Mouse (Mus musculus) kidney, postnatal 10 days (tissue): ENCODE results near the gene Cfl2.

Source experiments
- DNase-seq: peaks from one replicate; pipeline ENCODE4 v3.0.0; 2021; ENCODE audit warnings: mixed read lengths

The Cfl2 gene

DNA sequence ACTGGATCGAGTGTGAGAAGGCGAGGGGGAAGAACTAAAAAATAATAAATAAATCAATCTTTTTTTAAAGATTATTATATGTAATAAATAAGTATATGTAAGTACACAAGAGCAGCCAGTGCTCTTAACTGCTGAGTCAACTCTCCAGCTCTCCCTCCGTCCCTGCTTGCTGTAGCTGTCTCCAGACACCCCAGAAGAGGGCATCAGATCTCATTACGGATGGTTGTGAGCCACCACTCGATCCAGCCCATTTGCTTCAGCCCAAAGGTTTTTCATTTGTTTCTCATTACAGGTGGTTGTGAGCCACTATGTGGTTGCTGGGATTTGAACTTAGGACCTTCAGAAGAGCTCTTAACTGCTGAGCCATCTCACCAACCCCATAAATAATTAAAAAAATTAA, 32.8 kb downstream of the Cfl2 start:
- DNase-seq: no peak

GRCm38 (mm10) chr12:54828043-54828442, 34.6 kb downstream of the Cfl2 start:
- no peak for DNase-seq

DNA sequence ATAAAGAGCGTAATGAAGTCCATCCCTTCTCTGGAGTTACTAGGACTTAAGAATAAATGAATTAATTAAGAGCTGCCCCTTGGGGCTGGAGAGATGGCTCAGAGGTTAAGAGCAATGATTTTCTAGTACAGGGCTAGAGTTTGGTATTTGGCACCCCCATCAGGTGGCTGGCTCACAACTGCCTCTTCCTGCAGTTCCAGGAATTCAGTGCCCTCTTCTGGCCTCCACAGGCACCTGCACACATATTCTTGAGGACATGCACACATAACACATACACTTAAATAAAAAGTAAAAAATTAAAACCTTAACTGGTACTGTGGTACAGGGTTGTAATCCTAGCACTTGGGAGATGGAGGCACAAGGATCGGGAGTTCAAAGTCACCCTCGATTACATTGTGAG, 37.5 kb downstream of the Cfl2 start:
- DNase-seq: no peak

DNA sequence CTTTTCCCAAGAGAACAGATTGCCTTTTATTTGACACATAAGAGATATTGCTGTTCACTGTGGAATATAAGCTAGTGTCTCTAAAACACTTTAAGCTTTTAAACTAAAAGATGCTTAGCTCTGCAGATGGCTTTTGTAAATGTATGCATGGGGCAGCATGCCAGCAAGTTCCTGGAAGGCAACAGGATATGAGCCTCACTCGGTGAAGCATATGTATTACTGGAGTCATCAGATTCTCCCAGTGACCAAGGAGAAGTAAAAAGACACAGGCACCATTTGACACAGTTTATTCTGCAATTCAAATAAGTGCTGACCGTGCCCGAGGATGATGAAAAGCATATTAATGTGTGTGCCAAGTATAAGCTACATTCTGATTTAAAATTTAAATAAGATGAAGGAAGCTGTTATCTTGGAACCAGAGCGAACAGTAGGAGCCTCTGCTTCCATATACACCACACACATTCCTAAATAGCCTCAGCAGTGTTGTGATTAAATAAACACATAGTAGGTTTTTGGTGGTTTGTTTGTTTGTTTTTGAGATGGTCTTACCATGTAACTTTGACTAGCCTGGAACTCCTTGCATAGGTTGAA, 39.7 kb downstream of the Cfl2 start:
- DNase-seq: peak; percentile 49

GRCm38 (mm10) chr12:54820684-54821161, 42.0 kb downstream of the Cfl2 start:
- DNase-seq: no peak

DNA sequence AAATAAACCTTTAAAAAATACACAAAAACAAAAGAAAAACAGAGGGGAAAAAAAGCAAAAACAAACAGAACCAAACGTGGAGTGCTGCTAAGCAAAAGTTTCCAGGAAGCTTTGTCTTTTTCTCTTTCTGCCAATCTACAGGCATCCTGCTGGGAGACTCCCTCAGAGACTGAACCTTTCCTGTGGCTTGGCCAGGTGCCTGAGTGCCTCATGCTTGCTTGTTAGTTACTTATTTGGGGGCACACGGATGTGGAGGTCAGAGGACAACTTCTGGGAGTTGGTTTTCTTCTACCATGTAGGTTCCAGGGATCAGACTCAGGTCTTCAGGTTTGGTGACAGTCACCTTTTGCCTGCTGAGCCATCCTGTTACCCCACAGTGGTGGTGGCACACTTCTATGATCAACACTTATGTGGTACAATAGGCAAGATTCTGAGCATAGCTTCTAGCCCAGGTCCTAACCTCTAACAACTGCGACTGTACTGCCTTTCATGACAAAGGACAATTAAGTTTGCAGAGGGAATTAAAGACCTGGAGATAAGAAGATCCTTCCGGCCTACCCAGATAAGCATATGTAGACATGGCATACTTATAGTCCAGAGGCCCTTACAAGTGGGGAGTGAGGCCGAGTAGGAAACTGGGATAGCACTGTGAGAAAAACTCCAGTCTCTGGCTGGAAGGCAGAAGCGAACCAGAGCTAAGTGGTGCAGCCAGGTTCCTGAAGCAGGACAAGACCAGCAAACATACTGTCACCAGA, 43.3 kb downstream of the Cfl2 start:
- DNase-seq: peak; percentile 70

DNA sequence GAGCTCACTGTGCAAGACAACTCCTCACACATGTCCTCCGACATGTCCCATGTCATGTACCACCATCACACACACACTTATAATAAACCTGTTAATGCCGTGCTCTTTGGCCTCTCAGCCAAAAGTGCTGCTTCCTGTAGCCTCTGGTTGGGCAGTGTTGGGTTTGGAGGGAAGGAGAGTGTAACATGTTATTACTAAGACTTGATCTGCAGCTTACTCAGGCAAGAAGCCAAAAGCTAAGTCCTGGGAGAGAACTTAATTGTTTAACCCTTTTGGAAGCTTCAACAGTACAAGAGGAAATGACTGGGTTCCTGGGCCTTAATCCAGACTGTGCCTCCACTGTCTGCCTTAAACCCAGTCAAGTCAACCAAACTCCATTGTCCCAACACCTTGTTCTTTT, 52.5 kb downstream of the Cfl2 start:
- no peak for DNase-seq
